Mouse (Mus musculus): ENCODE results near the gene Cyp2c38. TPM values are rescaled to one million over a fixed set of nuclear protein-coding genes. Genes with fewer than 3 reads are reported as not detected.
"Not testable (repeated sequence)": the region's sequence is repeated elsewhere in the genome, so short reads cannot be mapped to it uniquely, and the experiment has no call there.

Cyp2c38 gene
- polyA plus RNA-seq (2014; fragmentation: Nextera tagmentation; extraction: Ambion mirVana): not detected in 2 replicates

DNA sequence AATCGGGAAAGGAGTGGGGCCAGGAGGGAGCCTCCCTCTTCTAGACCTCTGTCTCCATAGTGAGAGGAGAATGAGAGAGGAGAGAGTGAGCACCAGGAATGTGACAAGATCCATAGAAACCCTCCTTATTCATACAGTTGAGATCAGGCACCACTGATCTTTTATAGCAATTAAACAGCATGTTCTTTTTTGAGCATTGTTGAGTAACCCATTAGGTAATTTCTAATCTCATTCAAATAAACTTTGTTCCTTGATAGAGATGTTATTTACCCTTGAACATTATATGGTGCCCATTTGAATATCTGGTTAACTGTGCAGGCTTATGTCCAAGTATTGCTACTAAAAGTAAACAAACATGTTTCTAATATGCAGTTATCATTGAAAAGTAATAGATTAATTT is at the start of gene Cyp2c38:
Cyp2c38 (minus strand) TSS at position 135 of the 400 bp plus-strand sequence.
- no peak within 1 kb of the TSS for H3K4me2 ChIP-seq (replicated peaks; ENCODE audit: low read depth, low read length)
- no peaks in the 10 kb centered on the region for H3K4me1 ChIP-seq (ENCODE audit: control insufficient read depth, insufficient read depth, low read length)
- H3K9ac ChIP-seq (replicated peaks; ENCODE audit: low read depth, low read length): no peak within 1 kb of the TSS
- no peak for ATAC-seq (ENCODE audit: insufficient number of reproducible peaks, insufficient read depth, low FRiP score, low read depth)
- no peak within 1 kb of the TSS for H3K4me3 ChIP-seq (ENCODE audit: low read depth, low read length)
- H3K27me3 ChIP-seq (ENCODE audit: control insufficient read depth, insufficient read depth, low read length): no peaks in the 10 kb centered on the region
- H3K36me3 ChIP-seq (ENCODE audit: control insufficient read depth, insufficient read depth, low read length): no peaks in the 10 kb centered on the region
- no peak within 1 kb of the TSS for H3K27ac ChIP-seq (ENCODE audit: low read length)
- WGBS: 89% methylated on average over 1 of the region's 1 CpGs
- no peaks in the 10 kb centered on the region for H3K9me3 ChIP-seq (ENCODE audit: control insufficient read depth, low read depth, low read length)

DNA sequence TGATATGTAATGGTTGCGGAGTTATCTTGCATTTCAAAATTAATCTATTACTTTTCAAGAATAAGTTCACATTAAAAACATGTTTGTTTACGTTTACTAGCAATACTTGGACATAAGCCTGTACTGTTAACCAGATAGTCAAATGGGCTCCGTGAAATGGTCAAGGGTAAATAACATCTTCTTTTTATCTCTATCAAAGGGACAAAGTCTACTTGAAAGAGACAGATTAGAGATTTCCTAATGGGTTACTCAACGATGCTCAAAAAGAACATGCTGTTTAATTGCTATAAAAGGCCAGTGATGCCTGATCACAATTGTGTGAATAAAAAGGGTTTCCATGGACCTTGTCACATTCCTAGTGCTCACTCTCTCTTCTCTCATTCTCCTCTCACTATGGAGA is 47.7 kb upstream of the Cyp2c38 start, which contains the start of gene Cyp2c39:
Cyp2c39 (plus strand) TSS at position 329 of the 400 bp plus-strand sequence.
- no peaks in the 10 kb centered on the region for H3K4me1 ChIP-seq (ENCODE audit: control insufficient read depth, insufficient read depth, low read length)
- no peak within 1 kb of the TSS for H3K9ac ChIP-seq (replicated peaks; ENCODE audit: low read depth, low read length)
- no peak within 1 kb of the TSS for H3K4me2 ChIP-seq (replicated peaks; ENCODE audit: low read depth, low read length)
- 78% methylated on average over 4 of the region's 4 CpGs for WGBS
- ATAC-seq (ENCODE audit: insufficient number of reproducible peaks, insufficient read depth, low FRiP score, low read depth): no peak
- H3K4me3 ChIP-seq (ENCODE audit: low read depth, low read length): no peak within 1 kb of the TSS
- no peaks in the 10 kb centered on the region for H3K9me3 ChIP-seq (ENCODE audit: control insufficient read depth, low read depth, low read length)
- H3K27me3 ChIP-seq (ENCODE audit: control insufficient read depth, insufficient read depth, low read length): no peaks in the 10 kb centered on the region
- H3K27ac ChIP-seq (ENCODE audit: low read length): no peak within 1 kb of the TSS
- H3K36me3 ChIP-seq (ENCODE audit: control insufficient read depth, insufficient read depth, low read length): no peaks in the 10 kb centered on the region

DNA sequence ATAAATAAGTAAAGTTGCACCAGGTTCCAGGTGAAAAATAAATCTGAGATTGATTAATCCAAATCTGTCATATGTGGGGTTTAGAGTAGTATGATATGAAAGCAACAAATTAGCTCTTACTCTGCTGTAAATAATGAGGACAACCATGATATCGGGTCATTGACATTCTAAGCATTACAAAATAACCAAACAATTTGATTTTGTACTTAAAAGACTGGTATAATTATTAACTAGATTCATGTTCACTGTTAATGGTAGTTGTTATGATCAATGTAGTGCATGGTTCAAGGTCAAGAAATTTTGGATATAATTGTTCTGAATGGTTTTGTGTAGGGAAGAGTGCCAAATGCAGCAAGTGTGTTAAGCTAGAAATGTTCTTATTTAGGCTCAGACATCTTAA is 46.7 kb upstream of the Cyp2c38 start:
- Histone ChIP-seq H3K9me3 (ENCODE audit: control insufficient read depth, low read depth, low read length) (no peaks in the 10 kb centered on the region), H3K4me1 (ENCODE audit: control insufficient read depth, insufficient read depth, low read length) (no peaks in the 10 kb centered on the region), H3K27me3 (ENCODE audit: control insufficient read depth, insufficient read depth, low read length) (no peaks in the 10 kb centered on the region), H3K27ac (ENCODE audit: low read length) (no peak overlapping the region), H3K9ac (replicated peaks; ENCODE audit: low read depth, low read length) (no peak overlapping the region), H3K36me3 (ENCODE audit: control insufficient read depth, insufficient read depth, low read length) (no peaks in the 10 kb centered on the region), H3K4me3 (ENCODE audit: low read depth, low read length) (no peak overlapping the region), H3K4me2 (replicated peaks; ENCODE audit: low read depth, low read length) (no peak overlapping the region)
- no peak for ATAC-seq (ENCODE audit: insufficient number of reproducible peaks, insufficient read depth, low FRiP score, low read depth)
- 65% methylated on average over 1 of the region's 1 CpGs for WGBS

DNA sequence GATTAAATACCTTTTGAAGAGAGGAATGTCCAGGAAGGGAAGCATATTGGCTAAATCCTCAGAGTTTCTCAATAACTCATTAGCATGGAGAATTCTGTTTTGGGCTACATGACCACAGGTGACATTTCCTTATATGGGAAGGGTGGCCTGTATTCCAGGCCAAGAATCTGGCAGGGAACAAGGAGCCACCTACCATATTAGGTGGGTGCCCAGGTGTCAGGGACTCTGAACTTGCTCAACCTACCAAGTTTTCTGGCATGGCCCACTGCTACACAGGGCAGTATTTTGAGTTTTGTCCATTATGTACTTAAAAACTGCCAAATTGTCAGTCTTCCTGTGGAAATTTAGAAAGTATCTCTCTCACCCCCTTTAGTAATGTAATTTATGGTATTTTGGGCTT is 43.5 kb upstream of the Cyp2c38 start:
- no peak overlapping the region for H3K27ac ChIP-seq (ENCODE audit: low read length)
- H3K4me3 ChIP-seq (ENCODE audit: low read depth, low read length): no peak overlapping the region
- no peak overlapping the region for H3K9ac ChIP-seq (replicated peaks; ENCODE audit: low read depth, low read length)
- H3K27me3 ChIP-seq (ENCODE audit: control insufficient read depth, insufficient read depth, low read length): no peaks in the 10 kb centered on the region
- no peak overlapping the region for H3K4me2 ChIP-seq (replicated peaks; ENCODE audit: low read depth, low read length)
- H3K4me1 ChIP-seq (ENCODE audit: control insufficient read depth, insufficient read depth, low read length): no peaks in the 10 kb centered on the region
- ATAC-seq (ENCODE audit: insufficient number of reproducible peaks, insufficient read depth, low FRiP score, low read depth): no peak
- H3K9me3 ChIP-seq (ENCODE audit: control insufficient read depth, low read depth, low read length): no peaks in the 10 kb centered on the region; the same call in 1 of the 2 replicates
- H3K36me3 ChIP-seq (ENCODE audit: control insufficient read depth, insufficient read depth, low read length): no peaks in the 10 kb centered on the region

DNA sequence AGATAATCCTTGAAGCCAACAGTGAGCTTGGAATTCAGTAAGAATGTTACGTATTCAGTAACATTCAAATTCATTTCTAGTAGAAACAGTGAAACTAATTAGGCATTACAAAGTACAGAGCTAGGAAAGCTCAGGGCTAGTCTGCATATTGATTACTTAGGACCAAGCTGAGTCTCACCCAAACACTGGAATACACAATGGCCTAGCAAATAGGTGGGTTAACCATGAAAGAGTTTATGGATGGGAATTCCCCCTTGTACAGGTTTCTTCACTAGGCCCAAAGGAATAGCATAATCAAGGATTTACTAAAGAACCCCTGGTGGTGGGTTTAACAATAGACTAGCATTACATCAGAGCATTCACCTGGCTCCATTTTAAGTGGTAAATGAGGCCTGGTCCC is 21.1 kb upstream of the Cyp2c38 start:
- not testable (repeated sequence) for H3K9me3 ChIP-seq (ENCODE audit: control insufficient read depth, low read depth, low read length); H3K4me2 ChIP-seq (replicated peaks; ENCODE audit: low read depth, low read length); H3K36me3 ChIP-seq (ENCODE audit: control insufficient read depth, insufficient read depth, low read length); H3K27ac ChIP-seq (ENCODE audit: low read length); H3K27me3 ChIP-seq (ENCODE audit: control insufficient read depth, insufficient read depth, low read length); H3K4me1 ChIP-seq (ENCODE audit: control insufficient read depth, insufficient read depth, low read length); H3K4me3 ChIP-seq (ENCODE audit: low read depth, low read length); H3K9ac ChIP-seq (replicated peaks; ENCODE audit: low read depth, low read length); ATAC-seq (ENCODE audit: insufficient number of reproducible peaks, insufficient read depth, low FRiP score, low read depth)
- 92% methylated on average over 1 of the region's 1 CpGs for WGBS

DNA sequence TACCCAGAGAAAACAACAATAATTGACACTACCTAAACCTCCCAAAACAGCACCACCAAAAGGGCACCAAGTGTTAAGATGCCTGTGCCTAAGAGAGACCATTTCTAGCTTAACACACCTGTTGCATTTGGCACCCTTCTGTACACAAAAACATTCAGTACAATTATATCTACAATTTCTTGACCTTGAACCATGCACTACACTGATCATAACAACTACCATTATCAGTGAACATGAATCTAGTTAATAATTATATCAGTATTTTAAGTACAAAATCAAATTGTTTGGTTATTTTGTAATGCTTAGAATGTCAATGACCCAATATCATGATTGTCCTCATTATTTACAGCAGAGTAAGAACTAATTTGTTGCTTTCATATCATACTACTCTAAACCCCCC is 1.0 kb upstream of the Cyp2c38 start:
- H3K9me3 ChIP-seq (ENCODE audit: control insufficient read depth, low read depth, low read length): no peaks in the 10 kb centered on the region

More for the DNA sequence above, 1.0 kb upstream of the Cyp2c38 start:
- H3K36me3 ChIP-seq (ENCODE audit: control insufficient read depth, insufficient read depth, low read length): no peaks in the 10 kb centered on the region
- ATAC-seq (ENCODE audit: insufficient number of reproducible peaks, insufficient read depth, low FRiP score, low read depth): no peak
- no peak overlapping the region for H3K27ac ChIP-seq (ENCODE audit: low read length)
- H3K9ac ChIP-seq (replicated peaks; ENCODE audit: low read depth, low read length): no peak overlapping the region
- H3K4me2 ChIP-seq (replicated peaks; ENCODE audit: low read depth, low read length): no peak overlapping the region
- no peaks in the 10 kb centered on the region for H3K4me1 ChIP-seq (ENCODE audit: control insufficient read depth, insufficient read depth, low read length)
- H3K27me3 ChIP-seq (ENCODE audit: control insufficient read depth, insufficient read depth, low read length): no peaks in the 10 kb centered on the region
- no peak overlapping the region for H3K4me3 ChIP-seq (ENCODE audit: low read depth, low read length)

Other genes with a start within 250 kb of the Cyp2c38 start
- not detected in 2 replicates for gene Cyp2c29, start 193.7 kb downstream of the Cyp2c38 start, polyA plus RNA-seq (2014; fragmentation: Nextera tagmentation; extraction: Ambion mirVana)
- gene Cyp2c39, start 47.8 kb upstream of the Cyp2c38 start, polyA plus RNA-seq (2014; fragmentation: Nextera tagmentation; extraction: Ambion mirVana): not detected in 2 replicates
- not detected in 2 replicates for gene Cyp2c67, start 186.0 kb upstream of the Cyp2c38 start, polyA plus RNA-seq (2014; fragmentation: Nextera tagmentation; extraction: Ambion mirVana)

Measured in stomach, embryonic 14.5 days (tissue).